Comparison of ENCODE assay signal across 14 mouse cellular contexts in the genomic region with DNA sequence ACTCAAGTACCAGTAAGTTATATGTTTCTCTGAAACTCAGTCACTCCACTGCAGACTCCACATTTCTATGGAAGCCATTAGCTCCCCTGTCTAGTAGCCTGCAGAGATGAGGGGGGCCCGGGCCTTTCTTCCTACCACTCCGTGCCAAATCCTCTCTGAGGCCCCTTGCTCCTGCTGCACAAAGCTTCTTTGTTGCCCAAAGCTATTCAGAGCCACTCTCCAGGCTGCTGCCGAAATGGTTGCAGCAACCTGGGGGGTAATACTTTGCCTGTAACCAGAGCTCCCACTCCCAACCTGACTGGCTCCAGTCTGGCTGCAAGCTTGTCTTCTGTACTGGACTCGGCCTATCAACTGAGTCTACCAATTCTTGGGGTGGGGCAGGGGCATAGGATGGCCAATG. TPM values are rescaled to one million over a fixed set of nuclear protein-coding genes. Genes with fewer than 3 reads are reported as not detected.
A peak's percentile ranks its signal among the peaks of the same experiment; 100 is the strongest.
DNase-seq lines count a peak whose midpoint lies in the region; ATAC-seq and TF ChIP-seq lines count a peak whose summit lies in the region.
"Had no signal": no experiment of that assay in that cellular context is flagged by ENCODE, and none has a peak within 500 bp of the region (broad histone marks: within the 10 kb centered on the region; RNA-seq: fewer than 3 reads in every experiment).

No protein-coding gene starts in this region.

- no peaks in the 10 kb centered on the region for H3K4me1 ChIP-seq in lung, embryonic 14.5 days (ENCODE audit: insufficient read depth)
- H3K4me1 ChIP-seq in forebrain, embryonic 14.5 days (ENCODE audit: control insufficient read depth, insufficient read depth, low read length) = no peaks in the 10 kb centered on the region
- peaks cover 5% of the 10 kb centered on the region; the same call in 1 of the 2 replicates for H3K4me1 ChIP-seq in limb, embryonic 12.5 days (replicated peaks)
- H3K4me1 ChIP-seq: liver, embryonic 13.5 days had no signal

- intact Hi-C loops in left cerebral cortex, postnatal 10 days (cut with DNase I) = no loop called here

- no peak overlapping the region for H3K4me3 ChIP-seq in lung, embryonic 14.5 days (ENCODE audit: low read depth, low read length)
- H3K4me3 ChIP-seq in forebrain, embryonic 14.5 days (ENCODE audit: low read depth, low read length) = no peak overlapping the region
- no peak overlapping the region for H3K4me3 ChIP-seq in limb, embryonic 12.5 days (replicated peaks)
- H3K4me3 ChIP-seq: heart, embryonic 13.5 days; liver, embryonic 13.5 days; megakaryocyte, embryonic 14.5 days had no signal

- H3K27ac ChIP-seq in lung, embryonic 14.5 days (ENCODE audit: low read depth) = no peak overlapping the region
- no peak overlapping the region for H3K27ac ChIP-seq in forebrain, embryonic 14.5 days (ENCODE audit: low read depth, low read length)
- H3K27ac ChIP-seq in limb, embryonic 12.5 days = peak overlapping the region; percentile 70
- H3K27ac ChIP-seq: heart, embryonic 13.5 days; liver, embryonic 13.5 days had no signal

- ATAC-seq in lung, embryonic 14.5 days (ENCODE audit: insufficient read depth) = peak; percentile 28; the same call in 1 of the 2 replicates
- peak; percentile 85 for ATAC-seq in forebrain, embryonic 14.5 days
- ATAC-seq in limb, embryonic 12.5 days (ENCODE audit: insufficient number of reproducible peaks, insufficient read depth, low FRiP score, low TSS enrichment, low read depth) = peak; percentile 75
- ATAC-seq: intestine, embryonic 16.5 days had no signal

- TF ChIP-seq CTCF in lung, embryonic 14.5 days (IDR thresholded peaks at IDR 0.05; ENCODE audit: low read depth) = no peak

- no peaks in the 10 kb centered on the region for H3K36me3 ChIP-seq in lung, embryonic 14.5 days (ENCODE audit: insufficient read depth)
- no peaks in the 10 kb centered on the region for H3K36me3 ChIP-seq in forebrain, embryonic 14.5 days (ENCODE audit: control insufficient read depth, insufficient read depth, low read length)
- H3K36me3 ChIP-seq in limb, embryonic 12.5 days = no peaks in the 10 kb centered on the region
- H3K36me3 ChIP-seq: heart, embryonic 13.5 days; liver, embryonic 13.5 days had no signal

- no peaks in the 10 kb centered on the region; the same call in 1 of the 2 replicates for H3K27me3 ChIP-seq in lung, embryonic 14.5 days (ENCODE audit: insufficient read depth, low read length)
- no peaks in the 10 kb centered on the region for H3K27me3 ChIP-seq in forebrain, embryonic 14.5 days (replicated peaks; ENCODE audit: control insufficient read depth, insufficient read depth, low read length)
- H3K27me3 ChIP-seq in limb, embryonic 12.5 days = peaks cover 73% of the 10 kb centered on the region

- no peak for DNase-seq in lung, embryonic 14.5 days
- no peak for DNase-seq in lung, adult 18-20 months
- peak; percentile 54 for DNase-seq in forebrain, embryonic 14.5 days (ENCODE audit: low spot score)
- peak; percentile 3 for DNase-seq in retina, embryonic 14.5 days (ENCODE audit: low spot score)
- DNase-seq in adrenal gland, adult (ENCODE audit: inconsistent age in 2 of 2, low spot score in 1 of 2) = no peak
- no peak for DNase-seq in left cerebral cortex, postnatal 10 days (ENCODE audit: extremely low spot score in 1 of 2, low spot score in 2 of 2)
- no peak for DNase-seq in adrenal gland, adult 8-10 months
- DNase-seq: gastrocnemius, postnatal 10 days; liver, embryonic 13.5 days had no signal

- no peak overlapping the region for H3K4me2 ChIP-seq in lung, embryonic 14.5 days
- H3K4me2 ChIP-seq in forebrain, embryonic 14.5 days (ENCODE audit: low read length) = no peak overlapping the region
- no peak overlapping the region for H3K4me2 ChIP-seq in limb, embryonic 12.5 days
- H3K4me2 ChIP-seq: heart, embryonic 13.5 days; liver, embryonic 13.5 days had no signal

- WGBS in lung, embryonic 14.5 days = 60% methylated on average over 4 of the region's 4 CpGs
- WGBS in forebrain, embryonic 14.5 days = 40% methylated on average over 4 of the region's 4 CpGs
- 33% methylated on average over 4 of the region's 4 CpGs for WGBS in limb, embryonic 12.5 days

- H3K9ac ChIP-seq in lung, embryonic 14.5 days = no peak overlapping the region
- no peak overlapping the region for H3K9ac ChIP-seq in forebrain, embryonic 14.5 days (ENCODE audit: low read length)
- no peak overlapping the region for H3K9ac ChIP-seq in limb, embryonic 12.5 days (replicated peaks)
- H3K9ac ChIP-seq: heart, embryonic 13.5 days; liver, embryonic 13.5 days had no signal

- H3K9me3 ChIP-seq in lung, embryonic 14.5 days (ENCODE audit: low read depth, low read length) = no peaks in the 10 kb centered on the region
- H3K9me3 ChIP-seq in forebrain, embryonic 14.5 days (replicated peaks; ENCODE audit: control insufficient read depth, low read length) = no peaks in the 10 kb centered on the region
- no peaks in the 10 kb centered on the region for H3K9me3 ChIP-seq in limb, embryonic 12.5 days
- H3K9me3 ChIP-seq: heart, embryonic 13.5 days; liver, embryonic 13.5 days; megakaryocyte, embryonic 14.5 days had no signal

RNA-seq across cellular contexts. Expression of gene Stard8, which starts 17.2 kb away (rescaled TPM):
- 11.3 and 11.4 TPM in 2 replicates for polyA plus RNA-seq in lung, embryonic 14.5 days (2014; fragmentation: Nextera tagmentation; extraction: Ambion mirVana)
- 2.7 and 3.1 TPM in 2 replicates for polyA plus RNA-seq in forebrain, embryonic 14.5 days (2014; fragmentation: Nextera tagmentation; extraction: Ambion mirVana)
- 6.7 and 8.3 TPM in 2 replicates for polyA plus RNA-seq in limb, embryonic 12.5 days (2016; fragmentation: Nextera tagmentation; extraction: Ambion mirVana)
- total RNA-seq in left cerebral cortex, postnatal 10 days (2021) = 1 to 10 TPM; 8.3 to 9.4 TPM
- 10 to 100 TPM; 33.4 to 72.4 (median 47.8) TPM for total RNA-seq in adrenal gland, adult 8-10 months (2022)
- polyA plus RNA-seq: C2C12 had no signal

Comparison
In these comparisons a context has a peak if more than half of its experiments do, and no peak if none do; other contexts are left out.
1. ATAC-seq: peak in every context shown above with its lines; median percentile 85 in forebrain, embryonic 14.5 days; 75 in limb, embryonic 12.5 days; 28 in lung, embryonic 14.5 days.
2. DNase-seq: peak in forebrain, embryonic 14.5 days (single experiment) and retina, embryonic 14.5 days (single experiment); none in lung, embryonic 14.5 days (single experiment), lung, adult 18-20 months (0 of 2), adrenal gland, adult (0 of 2), left cerebral cortex, postnatal 10 days (0 of 2) and adrenal gland, adult 8-10 months (single experiment).